Mouse (Mus musculus): ENCODE results near the gene Eml3.

The Eml3 gene

DNA sequence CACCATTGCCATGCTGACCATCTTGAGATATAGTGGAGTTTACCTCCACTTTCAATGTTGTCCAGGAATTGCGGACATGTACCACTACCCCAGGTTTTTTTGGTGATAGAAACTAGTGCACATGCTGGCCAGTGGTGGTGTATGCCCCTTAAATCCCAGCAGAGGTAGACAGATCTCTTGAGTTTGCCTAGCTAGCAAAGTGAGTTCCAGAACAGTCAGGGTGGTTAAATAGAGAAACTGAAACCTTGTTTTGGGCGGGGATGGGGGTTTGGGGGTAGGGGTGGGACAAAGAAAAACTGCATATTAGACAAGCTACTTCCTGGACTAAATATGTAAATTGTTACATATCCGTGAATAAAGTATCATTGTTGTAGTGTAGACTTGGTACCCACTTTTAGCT, 10.4 kb upstream of the Eml3 start:
- no peak for DNase-seq

- DNase-seq: no peak
Observed at GRCm38 (mm10) chr19:8919684-8920072, 9.7 kb upstream of the Eml3 start.

DNA sequence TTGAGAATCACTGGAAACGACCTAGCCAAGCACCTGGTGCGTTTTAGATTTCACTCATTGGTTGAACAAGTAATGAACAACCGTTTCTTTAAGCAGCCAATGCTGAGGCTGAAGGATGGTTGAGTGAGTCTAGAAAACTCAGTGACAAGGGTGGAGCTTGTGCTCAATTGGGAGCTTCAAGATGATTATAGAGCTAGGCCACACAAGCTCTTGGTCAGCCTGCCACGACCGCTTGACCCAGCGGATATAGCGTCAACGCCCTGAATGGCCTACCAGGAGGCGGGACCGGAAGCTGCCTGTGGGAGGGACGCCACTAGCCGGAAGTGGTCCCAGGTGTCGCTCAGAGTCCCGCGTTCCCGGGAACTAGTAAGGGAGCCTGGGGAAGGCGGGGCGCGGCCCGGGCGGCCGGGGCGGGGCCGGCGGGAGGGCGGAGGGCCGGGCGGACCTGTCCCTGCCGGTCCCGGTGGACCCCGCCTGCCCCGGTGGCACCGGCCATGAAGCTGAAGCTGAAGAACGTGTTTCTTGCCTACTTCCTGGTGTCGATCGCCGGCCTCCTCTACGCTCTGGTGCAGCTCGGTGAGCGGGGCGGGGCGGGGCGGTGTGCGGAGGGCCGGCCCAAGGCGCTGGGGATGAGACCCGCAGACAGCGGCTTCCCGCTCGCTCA, 9.1 kb upstream of the Eml3 start, which contains the start of gene B3gat3:
Gene B3gat3, plus strand, starts transcription at position 302 of the 664 bp plus-strand sequence.
- DNase-seq: peak; percentile 82 to 84

DNA sequence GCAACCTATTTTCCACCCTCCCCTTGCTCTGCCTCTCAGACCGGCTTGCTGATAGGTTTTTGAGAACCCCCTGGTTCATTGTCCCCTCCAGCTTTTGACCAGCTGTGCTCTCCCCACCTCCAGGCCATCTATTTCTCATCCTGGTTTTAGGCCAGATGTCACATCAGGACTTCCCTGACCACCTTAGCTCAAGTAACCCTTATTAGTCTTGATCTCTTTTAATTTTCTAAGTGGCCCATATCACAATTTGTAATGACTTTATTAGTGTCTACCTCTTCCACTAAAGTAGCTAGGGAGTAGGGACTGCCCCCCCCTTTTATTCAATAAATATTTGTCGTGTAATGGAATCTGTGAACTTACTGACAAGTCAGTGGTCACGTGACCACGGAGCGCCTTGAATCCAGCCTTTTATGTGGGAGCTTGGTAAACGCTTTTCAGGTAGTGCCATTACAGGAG, 8.5 kb upstream of the Eml3 start:
- peak in 1 of 2 experiments; percentile 18 for DNase-seq

- peak in 1 of 2 experiments; percentile 14 for DNase-seq
Observed at GRCm38 (mm10) chr19:8921741-8922140, 7.6 kb upstream of the Eml3 start.

DNA sequence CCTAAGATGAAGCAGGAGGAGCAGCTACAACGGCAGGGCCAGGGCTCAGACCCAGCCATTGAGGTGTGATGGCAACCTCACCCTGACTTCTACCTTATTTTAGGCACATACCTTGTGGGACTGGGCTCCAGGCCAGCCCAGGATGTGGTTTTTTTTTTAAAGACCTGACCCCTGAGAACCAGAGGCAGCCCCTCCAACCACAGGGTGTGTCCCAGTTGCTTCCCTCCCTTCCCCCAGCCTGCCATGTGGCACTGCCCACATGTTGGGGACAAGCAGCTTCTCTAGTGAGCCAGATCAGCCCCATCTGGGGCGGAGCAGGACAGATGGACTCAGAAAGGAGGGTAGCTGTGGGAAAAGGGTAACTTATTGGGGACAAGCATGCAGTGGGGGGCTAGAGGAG, 2.6 kb upstream of the Eml3 start:
- no peak for DNase-seq

DNA sequence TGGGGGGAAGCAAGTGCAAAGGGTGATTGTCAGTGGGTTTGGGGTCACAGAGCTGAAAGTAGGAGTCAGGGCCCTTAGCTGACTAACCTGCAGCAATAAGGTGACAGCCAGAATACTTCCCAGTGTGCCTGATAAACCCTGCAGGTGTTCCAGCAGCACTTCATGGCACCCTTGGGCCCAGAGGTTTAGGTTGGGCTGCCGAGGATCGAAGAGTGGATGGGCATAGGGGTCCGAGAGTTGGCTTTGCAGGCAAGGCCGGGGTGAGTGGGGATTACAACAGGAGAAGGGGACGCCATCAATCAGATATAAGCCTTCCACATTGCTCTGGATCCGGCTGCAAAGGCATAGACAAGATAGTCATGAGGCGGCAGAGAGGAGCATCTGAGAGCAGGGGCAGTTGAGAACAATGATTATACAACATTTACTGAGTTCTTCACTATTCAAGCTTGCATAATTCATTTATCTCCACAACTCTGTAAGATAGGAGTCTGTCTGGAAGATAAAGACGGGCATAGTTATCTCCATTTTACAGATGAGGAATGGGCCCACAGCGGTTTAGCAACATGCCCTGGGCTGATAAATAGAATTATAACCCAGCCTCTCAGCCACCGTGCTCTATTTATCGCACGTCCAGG, 1.3 kb upstream of the Eml3 start:
- DNase-seq: no peak

DNA sequence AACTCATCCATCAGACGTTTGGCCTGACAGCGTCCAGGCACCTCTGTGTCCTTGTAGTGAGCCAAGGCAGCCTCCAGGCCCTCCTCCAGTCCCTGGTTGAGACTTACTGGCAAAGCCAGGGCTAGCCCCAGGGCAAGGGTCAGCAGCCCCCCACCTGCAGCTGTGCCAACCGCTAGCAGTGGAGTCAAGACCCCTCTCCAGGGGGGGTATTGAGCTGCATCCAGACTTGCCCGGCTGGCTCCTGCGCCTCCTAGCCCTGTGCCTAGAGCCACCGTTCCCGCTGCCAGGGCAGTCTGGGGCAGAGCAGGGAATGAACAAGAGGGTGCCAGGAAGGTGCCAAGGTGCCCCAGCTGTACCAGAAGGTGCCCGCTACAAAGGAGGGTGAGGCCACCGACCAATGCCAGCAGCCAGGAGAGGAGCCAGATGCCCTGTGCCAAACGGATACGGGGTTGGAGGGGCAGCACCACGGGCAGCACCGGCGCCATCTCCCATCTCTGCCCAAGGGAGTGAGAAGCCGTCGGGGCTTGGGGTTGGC, 596 bp upstream of the Eml3 start:
- no peak for DNase-seq

GRCm38 (mm10) chr19:8930117-8930516, 765 bp downstream of the Eml3 start:
- DNase-seq: no peak

- no peak for DNase-seq
Observed at GRCm38 (mm10) chr19:8930771-8931170, 1.4 kb downstream of the Eml3 start.

DNA sequence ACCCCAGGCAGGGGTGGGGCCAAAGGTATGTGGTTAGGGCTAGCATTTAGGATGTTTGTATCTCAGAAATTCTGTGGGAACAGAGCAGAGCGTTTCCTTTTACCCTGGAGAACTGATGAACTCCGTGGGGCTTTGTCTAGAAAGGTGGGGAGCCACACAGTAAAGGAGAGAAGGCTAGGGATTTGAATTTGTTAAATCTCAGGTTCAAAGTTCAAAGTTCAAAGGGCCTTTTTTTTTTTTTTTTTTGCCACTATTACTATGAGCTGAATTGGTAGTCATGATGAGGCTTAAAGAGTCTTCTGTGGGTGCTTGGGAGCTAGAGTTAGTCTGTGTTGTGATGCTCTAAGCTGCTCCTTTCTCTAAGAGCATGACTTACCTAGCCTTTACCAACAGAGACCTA, 7.4 kb downstream of the Eml3 start:
- no peak for DNase-seq

- no peak for DNase-seq
Observed at GRCm38 (mm10) chr19:8940526-8941133, 11.3 kb downstream of the Eml3 start.

DNA sequence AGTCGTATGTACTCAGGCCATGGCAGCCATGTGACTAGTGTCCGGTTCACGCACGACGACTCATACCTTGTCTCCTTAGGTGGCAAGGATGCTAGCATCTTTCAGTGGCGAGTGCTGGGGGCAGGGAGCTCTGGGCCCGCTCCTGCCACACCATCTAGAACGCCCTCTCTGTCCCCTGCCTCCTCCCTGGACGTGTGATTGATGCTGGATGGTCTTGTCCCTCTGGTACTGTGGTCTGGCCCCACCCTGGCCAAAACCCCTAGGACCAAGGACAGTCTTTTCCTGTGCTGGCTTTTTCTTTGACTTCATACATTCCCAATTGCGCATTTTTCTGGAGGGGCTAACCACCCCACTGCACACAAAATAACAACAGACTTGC, 11.8 kb downstream of the Eml3 start:
- peak in 1 of 2 experiments; percentile 21 for DNase-seq

DNA sequence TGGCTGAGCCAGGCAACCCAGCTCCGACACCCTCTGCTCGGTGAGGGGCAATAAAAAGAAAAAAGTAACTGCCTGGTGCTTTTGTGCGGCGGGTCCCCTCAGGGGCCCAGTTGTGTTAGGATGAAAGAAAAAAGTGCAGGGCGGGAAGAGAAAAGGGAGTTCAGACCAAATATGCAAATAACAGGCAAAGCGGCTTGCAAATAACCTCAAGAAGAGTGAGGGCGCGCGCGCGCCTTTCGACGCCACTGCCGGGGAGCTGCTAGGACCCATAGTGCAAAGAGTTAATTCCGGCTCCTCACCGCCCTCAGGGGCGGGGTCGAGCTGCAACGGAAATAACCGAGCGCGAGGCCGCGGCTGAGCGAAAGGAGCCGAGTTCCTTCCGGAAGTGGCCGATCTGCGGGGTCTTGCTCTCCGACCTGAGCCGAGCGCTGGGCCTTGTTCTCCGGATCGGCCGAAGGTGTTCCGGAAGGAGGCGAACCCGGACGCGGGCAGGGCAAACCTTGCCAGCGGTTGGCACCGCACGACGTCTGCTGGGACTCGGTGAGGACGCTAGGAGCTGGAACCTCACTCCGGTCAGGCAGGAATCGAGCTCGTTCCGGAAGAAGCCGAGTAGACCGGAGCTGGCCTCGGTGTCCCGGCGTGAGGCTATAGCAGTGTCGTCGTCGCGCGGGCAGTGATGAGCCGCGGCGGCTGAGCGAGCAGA, 12.3 kb downstream of the Eml3 start, which contains the start of gene Mta2:
Gene Mta2, plus strand, starts transcription at position 361 of the 703 bp plus-strand sequence.
- peak; percentile 98 for DNase-seq

DNA sequence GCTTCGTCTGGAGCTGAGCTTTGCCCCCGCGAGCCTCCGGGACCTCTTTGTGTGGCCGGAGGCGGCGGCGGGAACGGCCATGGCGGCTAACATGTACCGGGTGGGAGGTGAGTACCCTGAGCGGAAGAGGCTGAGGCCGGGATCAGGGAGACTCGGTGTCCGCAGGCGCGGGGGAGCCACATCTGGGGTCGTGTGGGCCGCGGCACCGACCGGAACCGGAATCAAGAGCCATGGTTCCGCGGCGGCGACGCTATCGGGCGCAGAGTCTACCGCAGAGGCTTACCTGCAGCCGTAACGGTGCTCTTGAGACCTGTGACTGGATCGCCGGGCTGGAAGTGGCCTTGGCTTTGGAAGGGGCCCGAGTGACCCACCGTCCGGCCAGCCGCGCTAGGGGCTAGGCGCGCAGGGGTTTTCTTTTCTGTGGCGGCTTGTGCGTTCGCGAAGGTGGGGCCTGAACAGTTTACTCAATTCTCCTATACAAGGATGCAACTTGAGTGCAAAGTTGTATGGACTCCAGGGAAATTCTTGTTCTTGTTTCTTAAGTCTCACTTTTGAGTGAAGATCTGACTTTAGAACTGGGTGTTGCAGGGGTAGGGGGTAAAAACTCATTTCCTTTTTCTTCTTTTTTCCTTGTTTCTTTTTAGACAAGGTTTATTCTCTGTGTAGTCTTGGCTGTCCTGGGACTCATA, 13.1 kb downstream of the Eml3 start:
- no peak for DNase-seq

GRCm38 (mm10) chr19:8943047-8943446, 13.7 kb downstream of the Eml3 start:
- DNase-seq: no peak

GRCm38 (mm10) chr19:8944062-8944461, 14.7 kb downstream of the Eml3 start:
- DNase-seq: no peak

- peak; percentile 60 to 70 for DNase-seq
Observed at GRCm38 (mm10) chr19:8944750-8945149, 15.4 kb downstream of the Eml3 start.

DNA sequence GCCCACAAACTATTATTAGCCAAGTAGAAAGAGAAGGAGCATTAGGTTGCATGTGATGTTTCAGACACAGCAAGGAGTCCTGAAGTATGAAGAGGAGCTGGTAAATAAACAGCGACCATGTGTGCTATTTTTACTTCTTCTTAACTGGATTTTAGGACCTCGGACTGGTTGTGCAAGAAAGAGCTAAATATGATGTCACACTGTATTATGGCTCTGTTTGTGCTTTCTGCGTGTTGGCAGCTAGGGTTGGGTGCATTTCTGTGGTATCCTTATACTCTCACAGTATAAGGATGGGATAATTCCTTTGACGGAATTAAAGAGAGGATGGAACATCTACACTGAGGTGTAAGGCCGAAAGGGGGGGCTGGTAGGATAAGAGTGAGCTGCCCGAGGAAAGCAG, 15.9 kb downstream of the Eml3 start:
- no peak for DNase-seq

DNA sequence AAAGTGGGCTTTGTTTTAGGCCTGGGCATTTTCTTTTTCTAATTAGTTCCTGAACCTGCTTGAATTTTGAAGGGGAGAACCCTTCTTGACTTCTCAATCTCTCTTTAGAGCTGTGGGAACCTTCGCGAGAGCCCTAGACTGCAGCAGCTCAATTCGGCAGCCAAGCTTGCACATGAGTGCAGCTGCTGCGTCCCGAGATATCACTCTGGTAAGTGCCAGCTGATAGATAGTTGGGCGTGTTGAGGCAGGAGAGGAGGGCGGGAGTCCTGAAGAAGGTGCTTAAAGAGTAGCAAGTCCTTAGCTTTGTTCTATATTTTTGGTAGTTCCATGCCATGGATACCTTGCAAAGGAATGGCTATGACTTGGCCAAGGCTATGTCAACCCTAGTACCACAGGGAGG, 17.6 kb downstream of the Eml3 start:
- DNase-seq: no peak

DNA sequence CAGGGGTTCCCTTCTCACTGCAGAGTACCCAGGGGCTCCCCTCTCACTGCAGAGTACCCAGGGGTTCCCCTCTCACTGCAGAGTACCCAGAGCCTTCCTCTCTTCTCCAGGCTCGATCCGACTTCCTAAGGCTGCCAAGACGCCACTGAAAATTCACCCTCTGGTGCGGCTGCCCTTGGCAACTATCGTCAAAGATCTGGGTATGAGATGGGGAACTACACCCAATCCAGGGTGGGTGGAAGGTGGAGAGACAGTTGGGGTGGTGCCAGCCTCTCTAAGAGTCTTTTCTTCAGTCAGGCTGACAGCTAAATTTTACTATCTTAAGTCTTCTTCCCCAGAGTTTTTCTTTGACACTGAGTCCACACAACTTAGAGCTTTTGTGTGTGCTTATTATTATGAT, 20.8 kb downstream of the Eml3 start:
- DNase-seq: no peak

DNA sequence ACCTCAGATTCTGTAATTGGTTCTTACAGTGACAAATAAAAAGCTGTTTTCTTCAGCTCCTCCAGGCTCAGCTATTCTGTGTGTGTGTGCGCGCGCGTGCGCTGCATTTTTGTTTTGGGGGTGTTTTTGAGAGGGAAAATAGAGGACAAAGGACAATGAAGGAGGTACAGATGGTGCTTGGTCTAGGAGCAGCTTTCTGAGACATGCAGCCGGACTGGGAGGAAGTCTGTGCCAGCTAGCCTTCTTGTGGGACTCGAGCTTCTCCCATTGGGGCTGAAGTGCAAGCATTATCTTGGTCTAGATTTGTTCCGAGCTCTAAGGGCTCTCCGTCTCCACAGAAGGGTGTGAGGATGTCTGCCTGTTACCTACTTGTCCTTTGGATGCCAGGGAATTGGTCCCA, 22.9 kb downstream of the Eml3 start:
- no peak for DNase-seq
